Mouse (Mus musculus) hindbrain, embryonic 16.5 days (tissue): ENCODE measurements around the gene Nhlh1. TPM values are rescaled to one million over a fixed set of nuclear protein-coding genes. Genes with fewer than 3 reads are reported as not detected.

Source experiments
- ATAC-seq: fragments of 200-750 bp; cut with Nextera tagmentation; 2 replicates; pipeline ENCODE4 v1.8.0; 2017; ENCODE audit warnings: moderate TSS enrichment, moderate library complexity
- H3K27ac ChIP-seq: fragments of 300-500 bp; sonication (generic); 2 replicates; pipeline ENCODE4 v1.5.1; 2014; ENCODE audit warnings: low read depth, mild to moderate bottlenecking, control low read depth, low read length, moderate library complexity
- H3K27me3 ChIP-seq: fragments of 300-500 bp; sonication (generic); replicated peaks from 2 replicates; pipeline ENCODE4 v1.6.1; 2014; ENCODE audit warnings: low read length; ENCODE audit not compliant: control insufficient read depth, insufficient read depth
- H3K36me3 ChIP-seq: fragments of 300-500 bp; sonication (generic); 2 replicates; pipeline ENCODE4 v1.6.1; 2014; ENCODE audit warnings: mild to moderate bottlenecking, low read length, moderate library complexity, mixed read lengths; ENCODE audit not compliant: control insufficient read depth, insufficient read depth
- H3K4me1 ChIP-seq: fragments of 300-500 bp; sonication (generic); 2 replicates; pipeline ENCODE4 v1.6.1; 2014; ENCODE audit warnings: low read depth, low read length; ENCODE audit not compliant: control insufficient read depth, insufficient read depth
- H3K4me2 ChIP-seq: fragments of 300-500 bp; sonication (generic); 2 replicates; pipeline ENCODE4 v1.6.1; 2014; ENCODE audit warnings: mild to moderate bottlenecking, low read length, control low read depth, moderate library complexity
- H3K4me3 ChIP-seq: fragments of 300-500 bp; sonication (generic); 2 replicates; pipeline ENCODE4 v1.5.1; 2014; ENCODE audit warnings: mild to moderate bottlenecking, low read length, control low read depth, moderate library complexity
- H3K9ac ChIP-seq: fragments of 300-500 bp; sonication (generic); 2 replicates; pipeline ENCODE4 v1.6.1; 2014; ENCODE audit warnings: low read depth, mild to moderate bottlenecking, control low read depth, low read length, moderate library complexity
- H3K9me3 ChIP-seq: fragments of 300-500 bp; sonication (generic); 2 replicates; pipeline ENCODE4 v1.6.1; 2014; ENCODE audit warnings: mild to moderate bottlenecking, low read length, moderate library complexity; ENCODE audit not compliant: control insufficient read depth
- WGBS: fragments of 180-500 bp; shearing (Covaris S2); extraction: QIAGEN DNeasy Blood & Tissue Kit; methylation state at CpG from one replicate; pipeline ENCODE4 v1.1.7; 2014; 5-methylcytosine and 5-hydroxymethylcytosine counted together
- polyA plus RNA-seq: library from polyadenylated mRNA; unstranded; fragments of >200 nt; fragmentation: Nextera tagmentation; extraction: Ambion mirVana; gene quantifications from 2 replicates; pipeline ENCODE4 v1.2.1, GENCODE M21; 2015

Nhlh1 gene
- polyA plus RNA-seq, 1 experiment from 2014 or later = 3.2 TPM

- WGBS = 70% methylated on average over 20 of the region's 20 CpGs
- Histone ChIP-seq H3K4me2 (no peak overlapping the region), H3K9me3 (no peaks in the 10 kb centered on the region), H3K9ac (no peak overlapping the region), H3K27ac (no peak overlapping the region), H3K4me1 (peaks cover 24% of the 10 kb centered on the region), H3K36me3 (peaks cover 53% of the 10 kb centered on the region), H3K27me3 (no peaks in the 10 kb centered on the region), H3K4me3 (no peak overlapping the region)
- no peak for ATAC-seq
Observed at GRCm38 (mm10) chr1:172010042-172010824, 47.1 kb downstream of the Nhlh1 start.

GRCm38 (mm10) chr1:172009406-172009805, 48.0 kb downstream of the Nhlh1 start:
- Histone ChIP-seq H3K4me2 (no peak overlapping the region), H3K36me3 (peaks cover 55% of the 10 kb centered on the region)
- 96% methylated on average over 21 of the region's 21 CpGs for WGBS

GRCm38 (mm10) chr1:172008351-172008750, 49.0 kb downstream of the Nhlh1 start:
- ATAC-seq = no peak
- H3K4me1 ChIP-seq = peaks cover 6% of the 10 kb centered on the region; the same call in 1 of the 2 replicates
- WGBS = 89% methylated on average over 9 of the region's 9 CpGs
- H3K27me3 ChIP-seq = no peaks in the 10 kb centered on the region
- peaks cover 61% of the 10 kb centered on the region for H3K36me3 ChIP-seq
- H3K9ac ChIP-seq = no peak overlapping the region
- H3K9me3 ChIP-seq = no peaks in the 10 kb centered on the region
- no peak overlapping the region for H3K27ac ChIP-seq
- H3K4me2 ChIP-seq = no peak overlapping the region
- H3K4me3 ChIP-seq = no peak overlapping the region

More at GRCm38 (mm10) chr1:172009406-172009805, 48.0 kb downstream of the Nhlh1 start:
- Histone ChIP-seq H3K27ac (no peak overlapping the region), H3K27me3 (no peaks in the 10 kb centered on the region), H3K9me3 (no peaks in the 10 kb centered on the region), H3K4me3 (no peak overlapping the region), H3K9ac (no peak overlapping the region), H3K4me1 (peaks cover 17% of the 10 kb centered on the region)
- ATAC-seq = no peak

GRCm38 (mm10) chr1:172007761-172008160, 49.6 kb downstream of the Nhlh1 start:
- H3K27ac ChIP-seq = no peak overlapping the region
- no peaks in the 10 kb centered on the region for H3K27me3 ChIP-seq
- no peaks in the 10 kb centered on the region for H3K9me3 ChIP-seq
- peaks cover 2% of the 10 kb centered on the region; the same call in 1 of the 2 replicates for H3K4me1 ChIP-seq
- no peak overlapping the region for H3K4me2 ChIP-seq
- H3K4me3 ChIP-seq = no peak overlapping the region
- ATAC-seq = no peak
- H3K36me3 ChIP-seq = peaks cover 63% of the 10 kb centered on the region
- 95% methylated on average over 20 of the region's 21 CpGs for WGBS
- H3K9ac ChIP-seq = no peak overlapping the region

Other genes with a start within 250 kb of the Nhlh1 start
- 1.1 and 1.3 TPM in 2 replicates for gene Cd84, start 217.9 kb downstream of the Nhlh1 start, polyA plus RNA-seq
- gene Gm10521, start 161.9 kb downstream of the Nhlh1 start, polyA plus RNA-seq = not detected in 2 replicates
- gene Slamf6, start 140.1 kb downstream of the Nhlh1 start, polyA plus RNA-seq = 0.35 TPM in 1 of 2 replicates, not detected in the other
- gene Vangl2, start 29.1 kb downstream of the Nhlh1 start, polyA plus RNA-seq = 39.9 and 50.1 TPM in 2 replicates
- 181 and 214 TPM in 2 replicates for gene Copa, start 25.0 kb upstream of the Nhlh1 start, polyA plus RNA-seq
- gene Ncstn, start 25.2 kb upstream of the Nhlh1 start, polyA plus RNA-seq = 110 and 121 TPM in 2 replicates
- gene Pex19, start 69.2 kb upstream of the Nhlh1 start, polyA plus RNA-seq = 169 and 173 TPM in 2 replicates
- 86.6 and 91.6 TPM in 2 replicates for gene Dcaf8, start 90.5 kb upstream of the Nhlh1 start, polyA plus RNA-seq
- 538 and 563 TPM in 2 replicates for gene Pea15a, start 149.2 kb upstream of the Nhlh1 start, polyA plus RNA-seq
- 1.5 and 5.5 TPM in 2 replicates for gene Casq1, start 162.3 kb upstream of the Nhlh1 start, polyA plus RNA-seq
- 0.06 TPM in 1 of 2 replicates, not detected in the other for gene Atp1a4, start 200.8 kb upstream of the Nhlh1 start, polyA plus RNA-seq
- 84.7 and 88.3 TPM in 2 replicates for gene Igsf8, start 204.1 kb upstream of the Nhlh1 start, polyA plus RNA-seq
- 96.7 and 102 TPM in 2 replicates for gene Atp1a2, start 240.5 kb upstream of the Nhlh1 start, polyA plus RNA-seq